Mouse (Mus musculus): ENCODE measurements around the gene Fbxo36. TPM values are rescaled to one million over a fixed set of nuclear protein-coding genes. Genes with fewer than 3 reads are reported as not detected.

The Fbxo36 gene
- polyA plus RNA-seq, 1 experiment from 2014 or later = 7.0 TPM

GRCm38 (mm10) chr1:84864645-84865044 is 25.0 kb downstream of the Fbxo36 start:
- no peak overlapping the region for H3K27ac ChIP-seq
- H3K27me3 ChIP-seq (ENCODE audit: insufficient read depth, poor library complexity, severe bottlenecking) = no peaks in the 10 kb centered on the region
- H3K9me3 ChIP-seq = no peaks in the 10 kb centered on the region
- H3K4me3 ChIP-seq = no peak overlapping the region
- 46% methylated on average over 2 of the region's 2 CpGs for WGBS
- DNase-seq (ENCODE audit: low spot score) = no peak
- H3K36me3 ChIP-seq = no peaks in the 10 kb centered on the region
- peaks cover 11% of the 10 kb centered on the region; the same call in 1 of the 2 replicates for H3K4me1 ChIP-seq

- no peaks in the 10 kb centered on the region for H3K36me3 ChIP-seq
- no peak overlapping the region for H3K27ac ChIP-seq
- H3K4me3 ChIP-seq = no peak overlapping the region
- no peak for DNase-seq (ENCODE audit: low spot score)
- no peaks in the 10 kb centered on the region for H3K27me3 ChIP-seq (ENCODE audit: insufficient read depth, poor library complexity, severe bottlenecking)
- H3K9me3 ChIP-seq = no peaks in the 10 kb centered on the region
- H3K4me1 ChIP-seq = peaks cover 12% of the 10 kb centered on the region; the same call in 1 of the 2 replicates
- WGBS = 85% methylated on average over 6 of the region's 6 CpGs
These were observed 26.6 kb downstream of the Fbxo36 start for GRCm38 (mm10) chr1:84866231-84866630.

DNA sequence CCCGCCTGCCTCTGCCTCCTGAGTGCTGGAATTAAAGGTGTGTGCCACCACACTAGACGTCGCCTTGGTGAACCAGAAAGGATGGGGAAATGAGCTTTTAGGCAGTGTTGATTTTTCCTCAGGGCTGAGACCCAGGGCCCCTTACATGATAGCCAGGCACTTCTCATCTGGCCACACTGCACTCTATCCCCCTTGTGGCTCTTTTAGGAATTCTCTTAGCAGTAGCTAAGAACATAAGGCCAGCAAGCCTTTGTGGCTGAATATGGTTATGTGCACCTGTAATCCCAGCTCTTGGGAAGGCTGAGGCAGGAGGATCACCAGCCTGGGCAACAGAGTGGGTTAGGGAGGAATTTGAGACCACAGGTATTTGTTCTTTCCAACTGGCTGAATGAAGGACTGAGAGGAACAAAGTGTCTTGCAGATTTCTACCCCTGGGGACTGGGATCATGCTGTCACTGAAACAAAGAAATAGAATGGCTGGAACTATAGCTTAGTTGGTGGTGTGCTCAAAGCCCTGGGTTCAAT is 27.1 kb downstream of the Fbxo36 start:
- no peak for DNase-seq (ENCODE audit: low spot score)
- no peak overlapping the region for H3K4me3 ChIP-seq
- H3K36me3 ChIP-seq = no peaks in the 10 kb centered on the region
- no peaks in the 10 kb centered on the region for H3K9me3 ChIP-seq
- peaks cover 12% of the 10 kb centered on the region; the same call in 1 of the 2 replicates for H3K4me1 ChIP-seq
- H3K27ac ChIP-seq = no peak overlapping the region
- H3K27me3 ChIP-seq (ENCODE audit: insufficient read depth, poor library complexity, severe bottlenecking) = no peaks in the 10 kb centered on the region
- WGBS = 86% methylated on average over 3 of the region's 3 CpGs

DNA sequence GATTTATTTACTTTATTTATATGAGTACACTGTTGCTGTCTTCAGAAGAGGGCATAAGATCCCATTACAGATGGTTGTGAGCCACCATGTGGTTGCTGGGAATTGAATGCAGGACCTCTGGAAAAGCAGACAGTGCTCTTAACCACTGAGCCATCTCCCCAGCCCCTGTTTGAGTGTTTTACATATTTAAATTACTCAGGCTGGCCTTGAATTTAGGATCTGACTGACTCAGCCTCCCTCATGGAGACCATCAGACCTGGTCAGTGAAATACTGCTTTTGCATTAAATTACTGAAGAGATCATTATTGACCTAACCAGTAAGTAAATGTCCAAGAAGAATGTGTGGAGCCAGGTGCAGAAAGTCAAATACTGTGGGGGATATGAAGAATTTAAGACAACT is 28.7 kb downstream of the Fbxo36 start:
- Histone ChIP-seq H3K4me3 (no peak overlapping the region), H3K27me3 (ENCODE audit: insufficient read depth, poor library complexity, severe bottlenecking) (no peaks in the 10 kb centered on the region), H3K36me3 (no peaks in the 10 kb centered on the region), H3K9me3 (no peaks in the 10 kb centered on the region), H3K27ac (no peak overlapping the region), H3K4me1 (peaks cover 12% of the 10 kb centered on the region; the same call in 1 of the 2 replicates)
- no peak for DNase-seq (ENCODE audit: low spot score)

DNA sequence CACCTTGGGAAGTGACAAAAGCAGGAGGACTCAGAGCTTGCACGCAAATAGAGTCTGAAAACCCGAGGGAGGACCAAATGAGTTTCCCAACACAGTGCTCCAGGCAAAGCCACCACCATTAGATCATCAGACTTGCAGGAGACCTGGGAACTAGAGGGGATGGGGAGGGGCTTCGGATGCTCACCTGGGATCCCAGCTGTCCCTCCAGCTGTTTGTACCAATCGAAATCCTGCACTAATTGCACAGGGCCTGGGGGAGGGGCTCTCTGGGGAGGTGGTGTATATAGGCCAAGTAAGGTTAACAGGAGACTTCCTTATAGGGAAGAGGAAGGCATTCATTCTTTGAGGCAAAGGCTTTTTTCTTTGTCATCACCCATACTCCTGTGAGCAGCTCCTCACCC is 29.2 kb downstream of the Fbxo36 start:
- H3K9me3 ChIP-seq = no peaks in the 10 kb centered on the region
- WGBS = 70% methylated on average over 4 of the region's 4 CpGs
- H3K27ac ChIP-seq = 0 out of 2 replicates have a peak overlapping the region, but pooled peaks have one; percentile 42
- no peak for DNase-seq (ENCODE audit: low spot score)
- no peaks in the 10 kb centered on the region for H3K36me3 ChIP-seq
- no peaks in the 10 kb centered on the region for H3K27me3 ChIP-seq (ENCODE audit: insufficient read depth, poor library complexity, severe bottlenecking)
- H3K4me1 ChIP-seq = peaks cover 12% of the 10 kb centered on the region; the same call in 1 of the 2 replicates
- H3K4me3 ChIP-seq = no peak overlapping the region

- H3K27ac ChIP-seq = peak overlapping the region; percentile 42; the same call in 1 of the 2 replicates
- WGBS = 20% methylated on average over 7 of the region's 7 CpGs
- DNase-seq (ENCODE audit: low spot score) = no peak
These were observed 29.9 kb downstream of the Fbxo36 start for GRCm38 (mm10) chr1:84869498-84869897.

DNA sequence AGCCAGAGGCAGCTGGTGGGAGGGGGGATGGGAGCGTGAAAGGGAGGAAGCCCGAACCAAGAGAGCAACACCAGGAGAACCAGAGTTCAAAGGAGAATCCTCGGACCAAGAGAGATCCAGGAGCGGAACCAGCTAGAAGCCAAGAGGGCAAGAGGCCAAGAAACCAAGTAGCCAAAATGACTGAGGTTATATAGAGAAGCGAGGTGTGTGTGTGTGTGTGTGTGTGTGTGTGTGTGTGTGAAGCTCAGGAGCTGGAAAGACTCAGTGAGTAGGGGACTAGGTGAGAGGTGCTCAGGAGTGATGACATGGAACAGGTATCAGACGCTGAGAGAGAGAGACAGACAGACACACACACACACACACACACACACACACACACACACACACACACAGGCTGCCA is 31.5 kb downstream of the Fbxo36 start:
- Histone ChIP-seq H3K27ac (no peak overlapping the region), H3K4me3 (no peak overlapping the region), H3K9me3 (no peaks in the 10 kb centered on the region), H3K27me3 (ENCODE audit: insufficient read depth, poor library complexity, severe bottlenecking) (no peaks in the 10 kb centered on the region), H3K4me1 (peaks cover 6% of the 10 kb centered on the region; the same call in 1 of the 2 replicates), H3K36me3 (no peaks in the 10 kb centered on the region)
- DNase-seq (ENCODE audit: low spot score) = no peak
- 51% methylated on average over 6 of the region's 6 CpGs for WGBS

More at GRCm38 (mm10) chr1:84869498-84869897, 29.9 kb downstream of the Fbxo36 start:
- Histone ChIP-seq H3K27me3 (ENCODE audit: insufficient read depth, poor library complexity, severe bottlenecking) (no peaks in the 10 kb centered on the region), H3K36me3 (no peaks in the 10 kb centered on the region), H3K4me3 (0 out of 2 replicates have a peak overlapping the region, but pooled peaks have one; percentile 12), H3K4me1 (peaks cover 9% of the 10 kb centered on the region; the same call in 1 of the 2 replicates), H3K9me3 (no peaks in the 10 kb centered on the region)

- Histone ChIP-seq H3K4me3 (no peak overlapping the region), H3K4me1 (peaks cover 6% of the 10 kb centered on the region; the same call in 1 of the 2 replicates), H3K36me3 (no peaks in the 10 kb centered on the region), H3K27me3 (ENCODE audit: insufficient read depth, poor library complexity, severe bottlenecking) (no peaks in the 10 kb centered on the region), H3K9me3 (no peaks in the 10 kb centered on the region), H3K27ac (no peak overlapping the region)
- DNase-seq (ENCODE audit: low spot score) = no peak
- 38% methylated on average over 3 of the region's 3 CpGs for WGBS
These were observed 32.5 kb downstream of the Fbxo36 start for GRCm38 (mm10) chr1:84872105-84872504.

DNA sequence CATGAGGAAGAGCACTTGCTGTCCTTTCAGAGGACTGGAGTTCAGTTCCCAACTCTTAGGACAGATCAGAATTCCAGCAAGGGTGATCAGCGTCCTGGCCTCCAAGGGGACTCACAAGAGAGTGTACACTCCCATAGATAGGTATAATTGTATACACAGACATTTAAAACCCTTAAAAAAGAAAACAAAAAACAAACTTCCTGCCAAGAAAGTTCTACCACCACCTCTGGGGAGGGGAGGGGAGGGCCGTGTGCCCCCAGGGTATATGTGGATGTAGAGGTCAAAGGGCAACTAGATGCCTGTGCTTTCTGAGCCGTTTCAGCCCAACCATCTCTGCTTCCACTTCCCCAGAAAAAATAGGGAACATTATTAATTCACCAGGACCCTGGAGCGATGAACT is 33.3 kb downstream of the Fbxo36 start:
- 74% methylated on average over 4 of the region's 4 CpGs for WGBS

DNA sequence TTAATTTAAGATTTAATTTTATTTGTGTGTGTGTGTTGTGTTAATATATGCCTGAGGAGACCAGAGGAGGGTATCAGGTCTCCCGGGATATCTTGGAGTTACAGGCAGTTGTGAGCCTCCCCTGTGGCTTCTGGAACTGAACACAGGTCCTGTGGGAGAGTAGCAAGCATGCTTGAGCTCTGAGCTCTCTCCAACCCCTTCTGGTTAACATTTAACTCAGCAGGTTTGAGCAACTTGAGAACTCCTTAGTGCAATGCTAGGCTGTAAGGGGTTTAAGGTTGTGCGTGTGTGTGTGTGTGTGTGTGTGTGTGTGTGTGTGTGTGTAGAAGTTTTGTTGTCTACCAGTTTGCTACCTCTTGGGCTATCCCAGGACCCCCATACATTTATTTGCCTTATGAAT is 37.9 kb downstream of the Fbxo36 start:
- 84% methylated on average over 2 of the region's 2 CpGs for WGBS
- no peak for DNase-seq (ENCODE audit: low spot score)

More for the DNA sequence above, 33.3 kb downstream of the Fbxo36 start:
- no peaks in the 10 kb centered on the region for H3K27me3 ChIP-seq (ENCODE audit: insufficient read depth, poor library complexity, severe bottlenecking)
- no peaks in the 10 kb centered on the region for H3K36me3 ChIP-seq
- DNase-seq (ENCODE audit: low spot score) = no peak
- H3K9me3 ChIP-seq = no peaks in the 10 kb centered on the region
- peaks cover 6% of the 10 kb centered on the region; the same call in 1 of the 2 replicates for H3K4me1 ChIP-seq
- H3K4me3 ChIP-seq = no peak overlapping the region
- H3K27ac ChIP-seq = no peak overlapping the region

GRCm38 (mm10) chr1:84879571-84880120 is 40.0 kb downstream of the Fbxo36 start:
- Histone ChIP-seq H3K27ac (no peak overlapping the region), H3K9me3 (no peaks in the 10 kb centered on the region), H3K36me3 (no peaks in the 10 kb centered on the region), H3K4me3 (no peak overlapping the region), H3K27me3 (ENCODE audit: insufficient read depth, poor library complexity, severe bottlenecking) (no peaks in the 10 kb centered on the region), H3K4me1 (no peaks in the 10 kb centered on the region)
- DNase-seq (ENCODE audit: low spot score) = no peak
- 92% methylated on average over 8 of the region's 8 CpGs for WGBS

More for the DNA sequence above, 37.9 kb downstream of the Fbxo36 start:
- H3K27ac ChIP-seq = no peak overlapping the region
- no peaks in the 10 kb centered on the region for H3K27me3 ChIP-seq (ENCODE audit: insufficient read depth, poor library complexity, severe bottlenecking)
- no peaks in the 10 kb centered on the region for H3K36me3 ChIP-seq
- no peak overlapping the region for H3K4me3 ChIP-seq
- H3K4me1 ChIP-seq = no peaks in the 10 kb centered on the region
- H3K9me3 ChIP-seq = no peaks in the 10 kb centered on the region

- no peak for DNase-seq (ENCODE audit: low spot score)
- WGBS = 69% methylated on average over 11 of the region's 11 CpGs
- Histone ChIP-seq H3K4me1 (no peaks in the 10 kb centered on the region), H3K27me3 (ENCODE audit: insufficient read depth, poor library complexity, severe bottlenecking) (no peaks in the 10 kb centered on the region), H3K9me3 (no peaks in the 10 kb centered on the region), H3K27ac (no peak overlapping the region), H3K4me3 (no peak overlapping the region), H3K36me3 (no peaks in the 10 kb centered on the region)
These were observed 41.8 kb downstream of the Fbxo36 start for GRCm38 (mm10) chr1:84881248-84882065.

DNA sequence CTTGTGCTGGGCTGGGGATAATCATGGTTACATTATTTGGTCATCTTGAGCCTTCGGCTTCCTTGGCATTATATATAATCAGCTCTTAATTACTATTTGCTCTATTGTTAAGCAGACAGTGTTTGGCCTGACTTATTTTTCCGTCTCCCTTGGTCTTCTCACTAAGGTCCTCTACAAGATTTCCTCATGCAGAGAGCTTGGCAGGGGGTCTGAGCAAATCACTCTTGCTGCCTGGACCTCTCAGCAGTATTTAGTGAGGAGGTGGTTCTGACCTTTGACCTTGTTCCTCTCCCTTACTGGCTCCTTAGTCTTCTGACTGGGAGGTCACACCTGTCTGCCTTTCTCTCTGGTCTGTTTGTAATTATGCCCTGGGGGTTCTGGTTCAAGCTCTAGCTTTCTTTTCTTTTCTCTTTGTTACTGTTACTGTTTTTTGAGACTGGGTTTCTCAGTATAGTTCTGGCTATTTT is 42.5 kb downstream of the Fbxo36 start:
- no peak overlapping the region for H3K27ac ChIP-seq
- WGBS = 68% methylated on average over 2 of the region's 2 CpGs
- H3K4me3 ChIP-seq = no peak overlapping the region
- H3K9me3 ChIP-seq = no peaks in the 10 kb centered on the region
- no peak for DNase-seq (ENCODE audit: low spot score)
- no peaks in the 10 kb centered on the region for H3K4me1 ChIP-seq
- no peaks in the 10 kb centered on the region for H3K27me3 ChIP-seq (ENCODE audit: insufficient read depth, poor library complexity, severe bottlenecking)
- no peaks in the 10 kb centered on the region for H3K36me3 ChIP-seq

Measured in heart, embryonic 10.5 days (tissue).